Mouse (Mus musculus): Measurements from ENCODE around the gene Rps8.
"Not testable (repeated sequence)": the region's sequence is repeated elsewhere in the genome, so short reads cannot be mapped to it uniquely, and the experiment has no call there.

Rps8 gene

DNA sequence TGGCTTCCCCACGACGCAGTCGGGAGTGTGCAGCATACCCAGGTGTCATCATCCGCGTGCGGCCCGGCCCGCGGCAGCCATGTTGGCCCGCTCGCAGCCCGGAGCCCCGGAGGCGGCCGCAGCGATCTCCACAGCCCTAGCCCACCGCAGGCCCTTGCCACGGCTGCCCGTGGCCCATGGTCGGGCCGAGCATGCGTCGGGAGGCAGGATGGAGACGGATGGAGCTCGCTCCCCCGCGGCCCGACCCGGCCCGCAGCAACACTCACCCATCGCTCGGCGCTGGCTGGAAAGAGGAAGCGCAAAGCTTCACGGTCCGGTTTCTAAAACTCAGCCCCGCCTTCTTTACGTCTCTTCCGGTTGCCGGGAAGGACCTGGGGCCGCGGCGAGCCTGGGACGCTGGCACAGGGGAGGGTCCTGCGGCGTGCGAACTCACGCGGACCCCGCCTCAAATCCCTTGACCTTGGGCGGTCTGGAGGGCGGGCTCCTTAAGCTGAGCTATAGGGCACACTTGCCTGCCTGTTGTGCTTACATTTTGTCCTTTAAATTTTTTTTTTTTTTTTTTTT, at the start of gene Rps8:
TSS of gene Rps8 (minus strand) at position 452 of the 564 bp plus-strand sequence.
- peak; percentile 94 for DNase-seq (ENCODE audit: low read depth)

- DNase-seq (ENCODE audit: low read depth) = no peak
These were observed 46.9 kb upstream of the Rps8 start for GRCm38 (mm10) chr4:117202992-117203354.

GRCm38 (mm10) chr4:117202046-117202991, 46.3 kb upstream of the Rps8 start:
- DNase-seq (ENCODE audit: low read depth) = peak; percentile 96

- DNase-seq (ENCODE audit: low read depth) = no peak
These were observed 35.8 kb upstream of the Rps8 start for GRCm38 (mm10) chr4:117191804-117192203.

DNA sequence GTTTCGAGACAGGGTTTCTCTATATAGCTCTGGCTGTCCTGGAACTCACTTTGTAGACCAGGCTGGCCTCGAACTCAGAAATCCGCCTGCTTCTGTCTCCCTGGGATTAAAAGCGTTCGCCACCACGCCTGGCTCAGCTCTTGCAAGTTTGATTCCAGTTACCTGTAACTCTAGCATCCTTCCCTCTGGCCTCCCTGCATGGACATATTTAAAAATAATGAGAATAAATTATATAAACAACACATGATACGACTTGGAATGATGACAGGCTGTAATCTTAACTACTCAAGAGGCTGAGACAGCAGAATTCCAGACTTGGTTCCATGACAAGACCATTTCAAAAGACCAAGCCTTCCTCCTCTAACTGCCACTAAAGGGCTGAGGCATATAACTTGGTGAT, 34.6 kb upstream of the Rps8 start:
- no peak for DNase-seq (ENCODE audit: low read depth)

- DNase-seq (ENCODE audit: low read depth) = peak; percentile 97
These were observed 34.0 kb upstream of the Rps8 start for GRCm38 (mm10) chr4:117189856-117190543.

- peak; percentile 96 for DNase-seq (ENCODE audit: low read depth)
These were observed 33.4 kb upstream of the Rps8 start for GRCm38 (mm10) chr4:117189382-117189855.

- DNase-seq (ENCODE audit: low read depth) = peak; percentile 24
These were observed 32.9 kb upstream of the Rps8 start for GRCm38 (mm10) chr4:117188969-117189368.

DNA sequence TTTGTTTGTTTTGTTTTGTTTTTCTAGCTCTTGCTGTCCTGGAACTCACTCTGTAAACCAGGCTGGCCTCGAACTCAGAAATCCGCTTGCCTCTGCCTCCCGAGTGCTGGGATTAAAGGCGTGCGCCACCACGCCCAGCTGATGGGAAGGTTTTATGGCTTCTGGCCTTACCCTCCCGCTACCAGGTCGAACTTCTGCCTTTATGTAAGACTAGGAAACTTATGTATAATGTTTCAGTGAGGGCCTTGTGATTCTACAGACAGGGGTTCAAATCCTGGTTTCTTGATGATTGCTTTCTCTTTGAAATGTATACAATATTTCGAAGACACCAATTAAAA, 26.7 kb upstream of the Rps8 start:
- not testable (repeated sequence) for DNase-seq (ENCODE audit: low read depth)

DNA sequence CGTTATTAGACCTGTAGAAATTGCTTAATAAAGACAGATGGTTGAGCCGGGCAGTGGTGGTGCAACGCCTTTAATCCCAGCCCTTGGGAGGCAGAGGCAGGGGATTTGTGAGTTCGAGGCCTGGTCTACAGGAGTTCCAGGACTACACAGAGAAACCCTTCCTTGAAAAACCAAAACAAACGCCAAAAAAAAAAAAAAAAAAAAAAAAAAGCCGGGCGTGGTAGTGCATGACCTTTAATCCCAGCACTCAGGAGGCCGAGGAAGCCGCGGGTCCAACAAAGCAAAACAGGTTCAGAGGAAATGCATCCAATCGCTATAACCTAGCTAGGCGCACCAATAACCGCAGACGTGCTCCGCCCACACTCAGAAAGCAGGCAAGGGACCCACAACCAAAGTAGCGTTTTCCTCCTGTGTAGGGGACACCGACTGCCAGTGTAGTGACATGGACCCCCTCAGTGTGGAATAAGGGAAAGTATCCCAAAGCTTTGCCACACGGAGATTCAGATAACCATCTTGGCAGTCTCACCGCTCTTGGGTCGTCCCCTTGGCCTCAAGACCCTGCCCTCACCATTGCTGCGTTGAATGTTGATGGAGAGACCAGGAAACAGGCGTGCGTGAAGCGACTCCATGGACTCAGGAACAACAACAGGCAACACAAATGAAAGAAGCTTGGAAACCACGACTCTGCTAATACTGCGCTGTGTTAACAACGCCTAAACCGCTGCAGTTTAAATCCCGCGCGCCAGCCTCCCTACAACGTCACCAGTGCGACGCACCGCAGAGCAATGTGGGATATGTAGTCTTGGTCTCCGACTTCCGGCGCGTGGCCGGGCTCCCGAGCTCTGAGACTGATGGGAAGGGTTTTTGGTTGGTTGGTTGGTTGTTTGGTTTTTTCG, 26.1 kb upstream of the Rps8 start, which contains the start of gene Kif2c:
TSS of gene Kif2c (minus strand) at position 777 of the 896 bp plus-strand sequence.
- peak; percentile 95 for DNase-seq (ENCODE audit: low read depth)

DNA sequence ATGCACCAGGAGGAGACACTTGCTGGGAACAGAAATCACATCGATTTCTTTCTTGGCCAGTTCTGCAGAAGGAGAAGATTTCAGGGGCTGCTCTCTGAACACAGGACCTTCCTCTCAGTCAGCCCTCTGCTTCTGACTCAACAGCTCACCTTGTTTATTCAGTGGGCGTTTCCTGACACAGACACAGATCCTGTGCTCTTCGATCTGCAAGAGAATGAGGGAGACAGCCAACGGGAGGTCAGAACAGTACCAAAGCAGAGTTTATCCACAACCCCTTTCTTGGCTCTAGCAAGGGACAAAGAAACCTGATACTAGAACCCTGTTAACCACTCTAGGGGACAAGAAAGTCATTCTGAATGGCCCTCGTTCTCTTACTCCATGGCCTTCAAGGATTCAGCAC, 13.9 kb upstream of the Rps8 start:
- no peak for DNase-seq (ENCODE audit: low read depth)

GRCm38 (mm10) chr4:117161183-117161582, 5.1 kb upstream of the Rps8 start:
- DNase-seq (ENCODE audit: low read depth) = no peak

- DNase-seq (ENCODE audit: low read depth) = no peak
These were observed 3.6 kb upstream of the Rps8 start for GRCm38 (mm10) chr4:117159666-117160065.

- DNase-seq (ENCODE audit: low read depth) = no peak
These were observed 329 bp upstream of the Rps8 start for GRCm38 (mm10) chr4:117156372-117156771.

DNA sequence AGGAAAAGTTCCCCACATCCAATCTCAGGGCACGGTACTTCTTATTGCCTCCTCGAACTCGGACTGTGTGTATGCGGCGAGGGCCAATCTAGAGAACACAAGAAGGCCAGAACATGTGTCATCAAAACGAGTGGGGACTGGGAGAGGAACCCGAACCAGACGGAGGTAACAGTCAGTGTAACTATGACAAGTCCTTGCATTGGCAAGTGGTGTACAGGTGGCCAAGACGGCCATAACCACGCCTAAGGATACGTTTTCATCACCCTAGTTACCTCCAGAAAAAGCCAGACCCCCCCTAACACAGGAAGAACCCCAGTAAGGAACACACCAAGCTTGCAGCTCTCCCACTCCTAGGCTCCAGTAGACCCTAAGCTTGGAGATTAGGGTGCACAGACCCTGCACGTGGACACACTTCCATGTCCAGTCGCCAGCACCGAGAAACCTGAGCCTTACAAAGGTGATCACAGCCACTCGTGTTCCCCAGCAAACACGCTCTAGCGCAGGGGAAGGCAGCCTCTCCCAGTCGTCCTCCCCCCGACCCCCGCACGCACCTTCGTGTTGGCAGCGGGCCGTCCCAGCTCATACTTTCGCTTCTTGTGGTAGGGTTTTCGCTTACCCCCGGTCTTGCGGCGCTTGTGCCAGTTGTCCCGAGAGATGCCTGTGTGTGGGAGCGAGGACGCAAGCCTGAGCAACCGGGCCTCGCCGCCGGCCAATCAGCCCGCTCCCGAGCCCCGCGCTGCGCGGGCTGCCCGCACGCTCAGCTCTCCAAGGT, 837 bp downstream of the Rps8 start:
- peak; percentile 52 for DNase-seq (ENCODE audit: low read depth)

- no peak for DNase-seq (ENCODE audit: low read depth)
These were observed 3.3 kb downstream of the Rps8 start for GRCm38 (mm10) chr4:117152714-117153113.

DNA sequence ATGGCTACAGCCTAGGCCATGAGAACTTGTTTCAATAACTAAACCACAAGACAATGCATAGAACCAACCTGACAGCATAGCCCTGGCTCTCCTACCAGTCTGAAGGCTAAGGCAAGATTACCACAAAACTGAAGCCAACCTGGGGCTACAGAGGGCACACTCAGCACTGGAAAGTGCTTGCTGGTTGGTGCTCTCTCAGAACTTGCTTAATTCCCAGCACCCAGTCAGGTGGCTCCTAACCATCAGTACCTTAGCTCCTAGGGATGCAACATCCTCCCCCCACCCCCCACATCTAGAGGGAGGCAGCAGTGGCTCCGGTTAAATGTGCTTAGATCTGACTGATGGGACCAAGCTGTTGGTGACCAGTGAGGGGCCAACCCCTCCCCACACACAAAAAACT, 4.6 kb downstream of the Rps8 start:
- DNase-seq (ENCODE audit: low read depth) = no peak

- no peak for DNase-seq (ENCODE audit: low read depth)
These were observed 5.8 kb downstream of the Rps8 start for GRCm38 (mm10) chr4:117150212-117150733.

DNA sequence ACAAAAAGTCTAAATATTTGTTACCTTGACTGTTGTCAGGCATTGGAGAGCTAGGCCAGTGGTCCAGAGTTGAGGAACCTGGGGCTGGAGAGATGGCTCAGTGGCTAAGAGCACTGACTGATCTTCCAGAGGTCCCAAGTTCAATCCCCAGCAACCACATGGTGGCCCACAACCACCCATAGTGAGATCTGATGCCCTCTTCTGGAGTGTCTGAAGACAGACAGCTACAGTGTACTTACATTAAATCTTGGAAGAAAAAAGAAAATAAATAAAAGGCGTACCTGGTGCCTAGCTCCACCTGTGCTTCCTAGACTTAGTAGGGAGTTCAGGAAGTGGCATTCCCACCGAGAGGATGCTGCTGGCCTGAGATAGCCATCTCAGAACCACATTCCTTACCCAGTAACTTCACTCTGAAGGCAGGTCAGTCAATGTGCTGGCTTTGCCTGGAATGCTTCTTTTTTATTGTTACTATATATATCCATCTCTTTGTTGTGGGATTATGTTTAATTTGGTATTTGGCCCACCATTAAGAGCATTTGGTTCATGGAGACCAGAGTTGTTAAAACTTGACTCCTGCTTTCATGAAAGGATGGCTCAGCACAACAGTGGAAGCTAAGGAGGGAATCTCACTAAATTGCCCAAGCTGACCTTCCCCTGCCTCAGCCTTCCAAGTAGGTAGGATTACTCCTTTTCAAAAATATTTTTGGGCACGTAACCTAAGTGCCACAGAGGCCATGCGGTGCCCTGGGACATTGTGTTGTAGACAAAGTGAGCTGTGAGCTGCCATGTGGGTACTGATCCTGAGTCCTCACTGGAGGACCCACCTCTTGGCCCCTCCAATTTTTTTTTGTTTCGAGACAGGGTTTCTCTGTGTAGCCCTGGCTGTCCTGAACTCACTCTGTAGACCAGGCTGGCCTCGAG, 6.5 kb downstream of the Rps8 start:
- peak; percentile 46 for DNase-seq (ENCODE audit: low read depth)

DNA sequence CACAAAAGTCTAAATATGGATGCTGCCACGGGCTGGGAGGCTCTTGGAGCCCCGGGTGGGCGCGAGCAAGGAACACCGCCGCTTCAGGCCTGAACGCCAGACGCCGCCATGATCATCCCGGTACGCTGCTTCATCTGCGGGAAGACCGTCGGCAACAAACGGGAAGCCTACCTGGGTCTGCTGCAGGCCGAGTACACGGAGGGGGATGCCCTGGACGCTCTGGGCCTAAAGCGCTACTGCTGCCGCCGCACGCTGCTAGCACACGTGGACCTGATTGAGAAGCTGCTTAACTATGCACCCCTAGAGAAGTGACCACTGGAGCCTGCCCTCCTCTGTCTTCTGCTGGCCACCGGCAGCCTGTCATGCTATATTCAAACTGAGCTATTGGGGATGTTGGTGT, 7.2 kb downstream of the Rps8 start:
- DNase-seq (ENCODE audit: low read depth) = no peak
